Mouse (Mus musculus): ENCODE data around the gene Bod1.

The Bod1 gene

DNA sequence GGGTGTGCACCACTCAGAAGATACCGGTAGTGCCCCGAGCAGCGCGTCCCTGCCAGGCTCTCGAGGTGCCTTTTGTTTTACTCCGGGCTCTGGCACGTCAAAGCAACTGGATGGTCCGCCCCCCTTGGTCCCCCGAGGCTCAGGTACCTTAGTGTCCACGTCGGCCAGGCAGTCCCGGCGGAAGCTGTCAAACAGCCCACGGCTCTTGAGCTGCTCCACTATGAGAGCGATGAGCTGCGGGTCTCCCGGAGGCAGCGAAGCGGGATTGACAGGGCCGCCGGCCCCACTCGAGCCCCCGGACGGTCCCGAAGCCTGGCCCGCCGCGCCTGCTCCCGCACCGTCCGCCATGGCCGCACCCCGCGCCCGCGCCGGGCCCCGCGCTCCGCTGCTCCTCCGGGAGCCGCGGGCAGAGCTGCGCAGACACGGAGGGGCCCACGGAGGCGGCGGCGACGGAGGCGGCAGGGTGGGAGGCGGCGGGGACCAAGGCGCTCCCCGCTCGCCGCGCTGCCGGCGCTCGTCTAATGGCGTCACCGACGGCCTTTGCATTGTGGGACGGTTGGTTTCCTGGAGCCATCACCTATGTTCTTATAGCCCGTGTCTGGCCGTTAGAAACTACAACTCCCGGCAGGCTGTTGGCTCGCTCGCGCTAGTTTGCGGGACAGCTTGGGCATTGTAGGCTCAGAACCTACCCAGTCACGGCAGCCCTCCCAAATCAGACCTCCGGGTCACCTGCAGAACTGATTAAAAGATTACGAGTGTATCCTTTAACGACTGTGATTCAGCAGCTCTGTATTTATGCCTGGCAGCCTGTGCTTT, at the start of gene Bod1:
Gene Bod1, minus strand, starts transcription at position 532 of the 816 bp plus-strand sequence.
- peak; percentile 89 for DNase-seq (ENCODE audit: extremely low spot score, low spot score)

DNA sequence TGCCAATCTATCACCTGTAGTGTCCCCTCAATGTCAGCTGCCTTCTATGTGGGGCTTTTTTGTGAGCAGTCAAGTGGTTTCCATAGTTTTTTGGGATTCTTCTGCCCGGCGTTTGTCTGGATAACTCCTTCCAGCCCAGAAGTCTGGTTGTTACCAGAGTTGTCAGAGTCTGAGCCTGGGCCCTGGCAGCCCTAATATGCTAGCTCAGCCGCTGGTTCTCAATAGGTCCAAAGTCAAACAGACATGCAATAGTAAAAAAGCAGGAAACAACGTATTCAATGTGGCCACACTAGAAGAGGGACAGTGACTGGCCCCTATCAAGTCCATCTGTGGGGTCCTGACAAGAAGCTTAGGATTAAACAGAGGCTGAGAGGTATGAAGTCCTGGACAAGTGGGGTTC, 47.4 kb upstream of the Bod1 start:
- no peak for DNase-seq (ENCODE audit: extremely low spot score, low spot score)

DNA sequence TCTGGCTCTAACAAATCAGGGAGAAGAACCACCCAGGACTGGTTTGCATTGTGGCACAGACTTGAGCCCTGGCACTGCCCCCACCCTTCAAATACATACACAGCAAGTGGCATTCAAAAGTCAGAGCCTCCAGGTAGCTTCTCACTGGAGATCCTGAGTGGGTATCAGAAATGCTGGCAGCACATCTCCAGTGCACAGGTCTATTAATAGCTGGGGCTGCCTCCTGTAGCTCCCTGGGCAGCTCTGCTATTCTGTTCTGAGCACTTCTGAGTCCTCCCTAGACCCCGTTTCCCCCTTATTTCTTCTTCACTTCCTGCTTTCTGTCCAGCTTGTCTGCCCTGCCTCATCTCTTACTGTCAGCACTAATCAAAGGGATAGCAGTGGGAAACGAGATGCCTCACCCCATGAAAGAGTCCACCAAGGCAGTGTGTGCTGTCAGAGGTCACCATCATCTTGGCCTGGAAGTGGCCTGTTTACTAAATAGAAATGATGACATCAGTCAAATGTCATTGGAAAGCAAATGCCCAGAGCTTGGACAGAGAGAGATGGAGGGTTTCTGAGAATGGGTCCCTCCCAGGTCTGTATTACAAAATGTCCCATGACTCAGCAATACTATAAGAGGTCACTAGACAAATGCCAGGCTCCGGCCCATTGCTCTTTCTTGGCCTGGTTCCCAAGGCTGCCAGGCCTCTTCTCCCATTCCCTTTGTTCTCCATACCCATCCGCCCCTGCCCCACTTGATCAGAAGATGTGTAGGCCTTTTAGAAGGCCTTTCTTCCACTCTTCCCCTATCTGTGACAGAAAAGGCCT, 46.4 kb upstream of the Bod1 start:
- no peak for DNase-seq (ENCODE audit: extremely low spot score, low spot score)

DNA sequence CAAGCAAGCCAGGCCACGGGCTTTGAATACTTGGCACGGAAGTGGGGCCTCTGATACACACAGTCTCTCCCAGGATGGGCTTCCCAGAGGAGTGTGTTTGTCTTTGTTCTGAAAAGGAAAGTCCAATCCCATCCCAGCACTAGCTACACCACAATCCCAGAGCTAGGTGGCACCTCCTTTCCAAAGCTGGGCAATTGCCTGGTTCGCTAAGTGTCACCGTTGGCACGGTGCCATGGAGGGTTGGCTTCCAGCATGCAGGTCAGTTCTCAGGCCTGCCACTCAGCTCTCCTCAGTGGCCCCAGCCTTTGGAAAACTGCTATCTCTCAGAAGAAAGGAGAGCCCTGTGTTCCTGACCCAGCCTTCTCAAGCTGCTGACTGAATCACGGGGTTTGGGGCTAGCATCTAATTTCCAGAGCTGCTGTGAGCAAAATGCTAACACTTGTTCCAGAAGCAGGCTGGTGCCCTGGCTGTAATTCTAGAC, 42.0 kb upstream of the Bod1 start:
- no peak for DNase-seq (ENCODE audit: extremely low spot score, low spot score)

DNA sequence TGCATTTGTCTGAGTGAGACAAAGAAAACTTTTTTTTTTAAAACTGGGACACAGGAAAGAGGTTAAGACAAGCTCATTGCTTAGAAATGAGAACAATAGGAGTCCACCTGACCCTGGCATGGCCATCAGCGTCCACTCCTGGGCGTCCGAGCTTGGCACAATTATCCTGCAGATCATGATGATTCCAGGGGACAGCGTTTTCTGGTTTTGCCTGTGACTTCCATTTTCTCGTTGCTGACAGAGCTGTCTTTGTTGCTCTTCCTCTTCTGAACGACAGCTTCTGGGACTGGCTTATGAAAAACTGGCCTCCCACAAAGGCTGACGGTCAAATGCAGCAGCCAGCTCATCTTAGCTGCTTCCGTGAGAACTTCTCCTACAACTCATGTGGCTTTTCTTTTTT, 41.4 kb upstream of the Bod1 start:
- DNase-seq (ENCODE audit: extremely low spot score, low spot score), result no peak

DNA sequence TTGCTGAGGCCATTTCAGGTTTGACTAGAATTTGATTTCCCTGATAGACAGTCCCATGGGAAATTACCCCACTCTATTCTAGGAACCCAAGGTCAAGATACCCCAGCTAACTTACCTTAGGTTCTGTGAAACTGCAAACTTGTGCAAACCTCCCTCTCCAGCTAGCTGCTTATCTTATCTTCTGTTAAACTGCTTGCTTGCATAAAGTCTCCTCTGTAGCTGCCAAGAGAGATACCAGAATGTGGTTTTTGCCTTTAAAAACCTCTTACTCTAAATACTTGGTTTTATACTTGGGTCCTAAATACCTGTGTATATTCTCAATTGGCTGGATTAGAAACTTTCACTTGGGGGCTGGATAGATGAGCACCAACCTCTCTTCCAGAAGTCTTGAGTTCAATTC, 36.1 kb upstream of the Bod1 start:
- DNase-seq (ENCODE audit: extremely low spot score, low spot score), result no peak

DNA sequence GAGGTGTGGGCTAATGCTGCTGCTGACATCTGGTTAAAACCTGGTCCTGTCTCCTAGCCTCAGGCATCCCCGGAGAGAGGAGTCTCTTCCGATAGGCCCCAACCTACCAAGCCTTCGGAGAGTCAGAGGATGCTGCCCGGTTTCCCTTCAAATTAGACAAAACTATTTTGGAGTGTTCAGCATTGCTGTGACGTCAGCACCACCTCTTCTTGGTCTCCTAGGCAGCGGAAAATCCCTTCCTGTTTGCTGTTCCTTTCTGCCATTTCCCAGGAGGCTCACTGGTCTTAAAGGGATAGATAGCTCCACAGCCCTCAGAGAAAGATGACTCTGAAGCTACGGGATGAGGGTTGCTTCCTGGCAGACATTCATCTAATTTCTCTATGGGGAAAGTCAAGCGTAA, 31.5 kb upstream of the Bod1 start:
- DNase-seq (ENCODE audit: extremely low spot score, low spot score), result no peak

DNA sequence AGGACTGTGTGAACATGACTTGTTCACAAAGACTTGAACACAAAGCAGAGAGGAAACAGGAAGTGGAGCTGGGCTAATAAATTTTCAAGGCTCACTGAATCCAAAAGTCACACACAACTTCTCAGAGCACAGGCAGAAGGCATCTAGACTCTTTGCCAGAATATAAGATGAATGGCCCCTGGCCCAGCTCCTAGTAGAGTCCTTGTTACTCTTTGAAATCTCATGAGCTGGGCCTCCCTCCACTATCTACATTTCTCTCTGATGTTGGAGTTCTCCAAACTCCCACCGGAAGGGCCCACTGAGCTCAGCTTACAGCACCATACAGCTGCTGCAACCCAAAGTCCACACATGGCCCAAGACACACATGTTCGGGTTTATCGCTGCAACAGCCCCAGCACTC, 30.2 kb upstream of the Bod1 start:
- DNase-seq (ENCODE audit: extremely low spot score, low spot score), result no peak

DNA sequence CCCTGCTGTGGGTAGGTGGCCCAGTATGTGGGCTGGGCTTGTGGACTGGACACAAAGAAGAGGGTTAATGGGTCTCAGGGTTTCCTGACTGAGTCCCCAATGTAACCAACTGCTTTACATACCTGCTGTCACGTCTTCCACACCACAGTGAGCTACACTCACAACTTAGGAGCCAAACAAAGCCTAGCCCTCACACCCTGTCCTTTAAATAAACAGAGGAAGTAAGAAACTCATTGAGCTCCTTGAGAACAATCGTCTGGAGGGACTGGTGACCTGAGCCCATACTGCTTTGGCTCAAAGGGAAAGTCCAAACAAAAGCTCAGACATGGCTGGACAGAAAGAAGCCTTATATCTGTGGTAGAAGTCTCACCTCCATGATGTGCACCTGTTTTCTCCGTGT, 27.8 kb upstream of the Bod1 start:
- DNase-seq (ENCODE audit: extremely low spot score, low spot score), result no peak

DNA sequence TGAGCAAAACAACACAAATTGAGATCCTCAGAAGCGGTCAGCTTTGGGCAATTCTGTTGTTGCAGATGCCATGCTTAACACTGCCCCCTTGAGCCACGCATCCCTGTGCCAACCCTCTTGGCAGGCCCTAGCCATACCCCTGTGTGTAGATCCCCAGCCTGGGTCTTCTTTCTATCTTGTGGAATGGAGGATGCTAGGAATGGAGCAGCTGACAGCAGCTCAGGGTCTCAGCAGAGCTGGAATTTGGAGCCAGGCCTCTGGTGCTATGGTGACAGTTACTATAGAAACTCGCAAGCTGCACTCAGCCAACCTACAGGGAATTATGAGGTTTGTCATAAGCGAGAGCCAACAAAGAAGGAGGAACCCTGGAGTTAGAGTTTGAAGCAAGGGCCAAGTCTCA, 23.1 kb upstream of the Bod1 start:
- DNase-seq (ENCODE audit: extremely low spot score, low spot score), result no peak

DNA sequence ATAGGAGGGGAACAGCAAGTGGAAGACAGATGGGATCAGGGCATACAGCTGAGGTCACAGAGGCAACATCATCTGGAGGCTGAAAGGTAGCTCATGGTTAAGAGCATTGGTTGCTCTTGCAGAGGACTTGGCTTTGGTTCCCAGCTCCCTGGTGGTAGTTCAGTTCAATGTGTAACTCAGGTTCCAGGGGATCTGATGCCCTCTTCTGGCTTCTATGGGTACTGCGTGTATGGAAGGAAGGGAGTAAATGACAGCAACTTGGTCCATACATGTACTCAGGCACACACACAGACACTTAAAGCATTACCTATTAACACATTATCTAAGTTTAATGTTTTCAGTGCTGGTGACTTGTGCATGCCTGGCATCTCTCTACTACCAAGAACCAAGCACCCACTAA, 22.4 kb upstream of the Bod1 start:
- DNase-seq (ENCODE audit: extremely low spot score, low spot score), result no peak

DNA sequence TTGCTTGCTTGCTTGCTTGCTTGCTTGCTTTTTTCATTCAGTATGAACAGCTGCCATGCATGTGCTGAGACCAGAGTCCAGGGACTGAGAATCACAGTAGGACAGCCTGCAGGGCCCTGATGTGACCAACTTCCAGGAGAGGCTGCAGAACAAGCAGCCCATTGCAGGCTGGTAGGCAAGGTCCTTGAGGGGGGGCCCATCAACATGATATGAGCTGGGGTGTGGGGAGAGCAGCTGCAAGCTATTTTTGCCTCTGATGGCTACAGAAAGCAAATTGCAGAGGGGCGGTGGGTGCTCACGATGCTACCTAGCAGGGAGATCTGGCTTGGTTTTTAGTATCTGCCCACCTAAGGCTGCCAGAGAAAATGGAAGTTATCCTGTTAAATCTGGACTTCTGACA, 21.6 kb upstream of the Bod1 start:
- DNase-seq (ENCODE audit: extremely low spot score, low spot score), result no peak

DNA sequence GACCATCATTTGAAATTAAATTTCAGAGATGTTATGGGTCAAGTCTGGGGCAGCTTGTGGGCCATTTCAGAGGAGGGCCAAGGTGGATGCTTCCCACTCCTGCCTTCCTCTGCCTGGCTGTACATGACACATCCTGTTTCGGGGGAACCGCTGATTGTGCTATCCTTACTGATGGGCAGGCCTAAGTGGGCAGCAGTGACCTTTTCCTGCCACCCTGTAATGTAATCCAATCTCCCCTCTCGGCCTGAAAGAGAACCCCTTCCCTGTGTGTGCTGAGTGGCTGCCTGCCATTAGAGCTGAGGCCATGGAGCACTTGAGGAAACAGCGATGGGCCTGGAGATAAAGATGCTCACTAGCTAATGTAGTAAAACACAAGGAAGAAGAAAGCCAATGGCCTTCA, 17.3 kb upstream of the Bod1 start:
- DNase-seq (ENCODE audit: extremely low spot score, low spot score), result no peak

DNA sequence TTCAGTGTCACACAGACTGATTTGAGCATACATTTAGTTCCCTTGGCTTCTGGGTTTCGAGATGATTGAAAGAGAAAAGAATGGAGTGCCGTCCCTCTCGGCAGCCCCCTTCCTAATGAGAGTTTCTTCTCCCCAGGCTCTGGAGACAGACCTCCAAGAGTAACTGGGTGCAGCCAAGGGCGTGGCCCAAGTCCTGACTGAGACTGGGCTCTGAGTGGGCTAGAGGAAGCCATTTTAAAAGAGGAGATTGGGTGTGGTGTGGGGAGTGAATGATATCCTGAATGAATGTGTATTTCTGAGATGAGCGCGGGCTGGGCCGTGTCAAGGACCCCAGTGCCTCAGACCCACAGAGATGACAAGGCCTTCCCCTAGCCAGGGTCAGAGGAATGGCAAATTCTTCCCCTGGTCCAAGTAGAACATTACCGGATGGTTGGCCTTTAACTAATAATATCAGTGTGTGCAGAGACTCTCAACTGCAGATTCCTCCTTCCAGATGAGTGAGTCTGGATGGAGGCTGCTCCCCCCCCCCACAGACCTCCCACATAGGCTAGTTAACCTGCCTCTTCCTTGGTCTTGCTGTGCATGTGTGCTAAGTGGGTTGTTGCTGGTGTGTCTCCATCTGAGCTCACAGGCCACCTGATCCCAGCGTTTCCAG, 13.4 kb upstream of the Bod1 start:
- no peak for DNase-seq (ENCODE audit: extremely low spot score, low spot score)

DNA sequence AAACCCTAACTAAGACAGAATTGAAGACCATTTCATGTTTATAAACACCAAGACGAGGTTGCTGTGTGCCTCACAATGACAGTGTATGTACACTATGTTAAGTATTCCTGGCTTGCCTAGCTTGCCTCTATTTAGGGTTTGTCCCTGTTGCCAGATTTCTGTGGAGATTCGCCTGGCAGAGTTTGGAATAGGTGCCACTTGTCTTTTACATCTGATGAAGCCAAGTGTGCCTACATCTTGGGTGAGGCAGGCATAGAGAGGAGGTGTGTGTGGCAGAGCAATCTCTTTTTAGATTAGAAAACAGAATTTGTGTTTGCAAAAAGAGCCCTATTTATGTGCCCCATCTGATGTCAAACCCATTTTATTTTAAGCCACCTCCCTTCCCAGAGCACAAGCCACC, 12.4 kb upstream of the Bod1 start:
- no peak for DNase-seq (ENCODE audit: extremely low spot score, low spot score)

DNA sequence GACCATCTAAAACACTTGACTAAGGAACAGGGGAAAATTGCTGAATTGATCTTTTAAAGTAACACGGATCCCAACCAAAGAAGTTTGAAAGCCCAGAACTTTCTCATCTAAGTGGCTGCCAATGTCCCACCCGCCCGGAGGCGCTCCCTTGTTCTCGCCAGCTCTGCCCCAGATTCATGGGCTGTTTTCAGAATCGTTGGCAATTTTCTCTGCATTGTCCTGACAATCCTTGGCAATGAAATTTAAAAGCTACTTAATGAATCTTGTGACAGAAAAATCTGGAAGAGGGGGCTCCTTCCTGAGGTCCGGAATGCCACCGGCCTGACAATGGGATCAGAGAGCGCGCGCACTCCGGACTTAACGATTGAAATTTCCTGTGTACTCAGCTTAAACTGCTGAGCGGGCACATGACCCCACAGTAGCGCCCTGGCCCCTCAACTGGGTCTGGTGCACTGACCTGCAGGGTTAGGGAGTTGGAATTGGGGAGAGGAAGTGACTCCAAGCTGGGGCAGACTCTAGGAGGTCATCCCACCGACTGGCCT, 8.2 kb upstream of the Bod1 start:
- DNase-seq (ENCODE audit: extremely low spot score, low spot score), result no peak

DNA sequence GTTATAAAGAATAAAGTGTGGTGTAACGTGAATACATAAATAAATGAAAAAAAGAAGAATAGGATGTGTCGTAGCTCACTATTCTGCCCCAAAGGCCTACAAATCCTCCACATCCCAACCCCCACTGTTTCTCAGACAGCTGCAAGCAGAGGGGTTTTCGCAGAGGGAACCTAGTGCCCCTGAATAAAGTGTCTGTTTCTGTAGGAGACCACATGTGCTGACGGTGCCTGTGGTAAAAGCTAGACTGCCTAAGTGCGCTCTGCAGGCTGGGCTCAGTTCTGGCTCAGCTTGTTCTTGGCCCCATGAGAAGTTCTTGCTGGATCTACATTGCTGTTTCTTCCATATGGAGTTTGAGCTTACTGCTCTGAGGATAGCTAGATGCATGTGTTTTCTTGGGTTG, 5.6 kb upstream of the Bod1 start:
- DNase-seq (ENCODE audit: extremely low spot score, low spot score), result no peak

DNA sequence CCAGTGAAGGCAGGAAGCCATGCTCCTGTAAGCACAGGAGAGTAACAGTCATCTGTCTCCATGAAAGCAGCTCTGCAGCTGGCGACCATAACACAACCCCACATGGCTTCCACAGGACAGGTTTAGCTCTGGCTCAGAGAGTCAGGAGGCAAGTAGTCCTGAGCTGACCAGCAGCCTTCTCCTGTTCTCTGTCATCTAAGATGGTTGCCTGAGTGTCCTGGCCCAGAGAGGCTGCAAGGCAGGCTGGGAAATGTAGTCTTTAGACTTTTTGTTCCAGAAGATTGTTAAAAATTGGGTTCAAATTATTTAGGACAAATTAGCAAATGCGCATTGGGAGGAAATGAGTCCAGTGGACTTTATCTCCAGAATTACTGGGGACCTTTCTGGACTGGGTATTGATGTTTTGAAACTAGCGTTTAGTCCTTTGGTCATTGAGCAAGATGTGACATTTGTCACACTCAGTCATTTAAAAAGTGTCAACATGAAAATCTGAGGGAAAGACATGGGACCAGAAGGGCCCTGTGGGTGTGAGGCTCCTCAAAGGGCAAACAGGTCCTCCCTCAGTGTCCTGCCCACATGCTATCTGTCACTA, 5.1 kb upstream of the Bod1 start:
- no peak for DNase-seq (ENCODE audit: extremely low spot score, low spot score)

DNA sequence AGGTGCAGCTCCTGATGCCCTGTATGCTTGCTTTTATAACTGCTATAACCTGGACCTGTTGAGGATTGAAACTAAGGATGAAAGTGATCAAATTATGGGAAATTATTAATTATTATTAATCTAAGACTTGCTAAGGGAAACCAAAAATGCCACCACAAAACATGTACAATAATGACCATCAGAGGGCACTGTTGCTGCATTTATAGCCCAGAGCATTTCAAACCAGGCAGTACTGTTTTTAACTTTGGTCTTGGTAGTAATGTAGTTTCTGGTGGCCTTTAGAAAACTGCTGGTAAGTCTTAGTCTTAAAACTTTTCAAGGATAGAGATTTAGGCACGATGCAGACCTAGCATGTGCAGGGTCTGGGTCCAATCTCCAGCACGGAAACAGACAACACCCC, 3.7 kb upstream of the Bod1 start:
- DNase-seq (ENCODE audit: extremely low spot score, low spot score), result peak; percentile 46

DNA sequence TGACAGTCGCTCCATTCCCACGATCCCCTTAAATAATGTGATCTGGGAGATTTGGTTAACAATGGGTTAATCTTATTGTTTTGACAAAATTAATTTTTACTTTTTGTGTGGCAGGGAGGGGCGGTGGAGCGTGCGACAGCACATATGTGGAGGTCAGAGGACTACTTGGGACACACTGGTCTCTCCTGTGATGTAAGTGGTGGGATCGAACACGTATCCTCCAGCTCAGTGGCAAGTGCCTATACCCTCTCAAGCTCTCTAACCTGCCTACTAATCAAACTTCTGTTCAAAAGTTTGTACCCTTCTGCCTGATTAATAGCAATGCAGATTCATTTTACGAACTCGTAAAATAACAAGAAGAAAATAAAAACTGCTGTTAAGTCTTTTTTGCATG, 482 bp upstream of the Bod1 start:
- no peak for DNase-seq (ENCODE audit: extremely low spot score, low spot score)

DNA sequence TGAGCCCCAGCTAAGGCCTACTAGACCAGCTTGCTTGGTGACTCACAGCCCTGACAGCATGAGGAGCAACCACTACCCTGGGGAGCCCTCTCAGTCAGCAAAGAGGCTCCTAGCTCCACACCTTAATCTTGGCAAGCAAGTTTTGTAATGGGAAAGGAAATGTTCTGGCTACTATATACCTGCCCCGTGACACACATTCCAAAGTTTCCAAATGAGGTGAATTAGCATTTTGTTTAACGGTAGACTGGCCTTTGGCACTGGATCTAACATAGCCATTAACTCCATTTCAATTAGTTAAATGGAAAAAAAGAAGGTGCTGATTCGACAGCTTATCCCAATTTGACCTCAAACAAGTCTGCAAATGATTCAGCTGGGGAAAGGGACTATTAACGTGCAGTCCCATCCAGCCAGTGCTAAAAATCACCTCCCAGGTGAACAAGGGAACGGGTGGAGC, 1.2 kb downstream of the Bod1 start:
- no peak for DNase-seq (ENCODE audit: extremely low spot score, low spot score)

Data from neural tube, embryonic 10.5 days (tissue).